Mouse (Mus musculus): Measurements from ENCODE around the gene Gm10057. TPM values are rescaled to one million over a fixed set of nuclear protein-coding genes. Genes with fewer than 3 reads are reported as not detected.
"Not testable (repeated sequence)": the region's sequence is repeated elsewhere in the genome, so short reads cannot be mapped to it uniquely, and the experiment has no call there.

The Gm10057 gene
- polyA plus RNA-seq (2014; fragmentation: Nextera tagmentation; extraction: Ambion mirVana), result not detected in 2 replicates

GRCm38 (mm10) chrX:154054939-154055338 lies at the start of gene Gm10057:
TSS of gene Gm10057 (minus strand) at chrX:154055039.
- not testable (repeated sequence) for DNase-seq (ENCODE audit: low spot score); H3K4me3 ChIP-seq (ENCODE audit: low read depth, low read length); H3K4me2 ChIP-seq (ENCODE audit: low read depth, severe bottlenecking); H3K27me3 ChIP-seq (ENCODE audit: control insufficient read depth, insufficient read depth, low read length); H3K4me1 ChIP-seq (ENCODE audit: control insufficient read depth, insufficient read depth, low read length); H3K9ac ChIP-seq (ENCODE audit: low read length); H3K36me3 ChIP-seq (ENCODE audit: control insufficient read depth, insufficient read depth, low read length); H3K9me3 ChIP-seq (ENCODE audit: control insufficient read depth, low read length); ATAC-seq (ENCODE audit: insufficient number of reproducible peaks, low FRiP score, low TSS enrichment, low read depth); H3K27ac ChIP-seq (replicated peaks; ENCODE audit: low read depth, low read length)

- H3K36me3 ChIP-seq (ENCODE audit: control insufficient read depth, insufficient read depth, low read length); H3K4me3 ChIP-seq (ENCODE audit: low read depth, low read length); H3K9ac ChIP-seq (ENCODE audit: low read length); H3K27me3 ChIP-seq (ENCODE audit: control insufficient read depth, insufficient read depth, low read length); H3K4me2 ChIP-seq (ENCODE audit: low read depth, severe bottlenecking); H3K4me1 ChIP-seq (ENCODE audit: control insufficient read depth, insufficient read depth, low read length); ATAC-seq (ENCODE audit: insufficient number of reproducible peaks, low FRiP score, low TSS enrichment, low read depth); H3K27ac ChIP-seq (replicated peaks; ENCODE audit: low read depth, low read length); DNase-seq (ENCODE audit: low spot score); H3K9me3 ChIP-seq (ENCODE audit: control insufficient read depth, low read length): not testable (repeated sequence)
Observed at GRCm38 (mm10) chrX:154033727-154034126, 21.1 kb downstream of the Gm10057 start, which contains the start of gene 4921511M17Rik. TSS of gene 4921511M17Rik (minus strand) at chrX:154033827.

DNA sequence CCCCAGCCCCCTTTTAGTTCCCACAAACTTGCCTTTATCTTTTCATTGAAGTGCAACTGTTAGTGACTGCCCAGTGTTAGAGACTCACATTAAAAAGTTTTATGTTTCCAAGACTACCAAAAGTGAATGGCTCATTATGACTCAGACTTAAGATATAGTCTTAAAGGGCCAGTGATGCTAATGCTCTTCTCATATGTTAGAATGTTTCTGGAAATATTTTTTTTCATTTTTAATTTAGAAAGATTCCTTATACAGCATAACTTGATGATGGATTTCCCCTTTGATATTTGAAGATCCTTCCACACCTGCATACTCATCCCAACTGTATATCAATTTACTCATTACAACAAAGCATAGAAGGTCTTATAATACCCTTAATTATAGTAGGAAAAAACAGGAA lies 42.3 kb downstream of the Gm10057 start, which contains the start of gene Samt1:
Gene Samt1 (minus strand): TSS at position 101 of the 400 bp plus-strand sequence.
- ATAC-seq (ENCODE audit: insufficient number of reproducible peaks, low FRiP score, low TSS enrichment, low read depth); H3K4me3 ChIP-seq (ENCODE audit: low read depth, low read length); H3K36me3 ChIP-seq (ENCODE audit: control insufficient read depth, insufficient read depth, low read length); H3K9ac ChIP-seq (ENCODE audit: low read length); H3K4me1 ChIP-seq (ENCODE audit: control insufficient read depth, insufficient read depth, low read length); H3K9me3 ChIP-seq (ENCODE audit: control insufficient read depth, low read length); H3K4me2 ChIP-seq (ENCODE audit: low read depth, severe bottlenecking); H3K27me3 ChIP-seq (ENCODE audit: control insufficient read depth, insufficient read depth, low read length); H3K27ac ChIP-seq (replicated peaks; ENCODE audit: low read depth, low read length); DNase-seq (ENCODE audit: low spot score): not testable (repeated sequence)

Other genes starting within 250 kb of the Gm10057 start
- gene Spin2c, start 222.8 kb downstream of the Gm10057 start, polyA plus RNA-seq (2014; fragmentation: Nextera tagmentation; extraction: Ambion mirVana), result 34.6 and 38.1 TPM in 2 replicates
- gene Samt1, start 42.4 kb downstream of the Gm10057 start, polyA plus RNA-seq (2014; fragmentation: Nextera tagmentation; extraction: Ambion mirVana), result not detected in 2 replicates
- not detected in 2 replicates for gene 4921511M17Rik, start 21.2 kb downstream of the Gm10057 start, polyA plus RNA-seq (2014; fragmentation: Nextera tagmentation; extraction: Ambion mirVana)
- not detected in 2 replicates for gene Gm15140, start 65.6 kb upstream of the Gm10057 start, polyA plus RNA-seq (2014; fragmentation: Nextera tagmentation; extraction: Ambion mirVana)